Mouse (Mus musculus): ENCODE results near the gene Gm17349.

- TF ChIP-seq CTCF (IDR thresholded peaks at IDR 0.05; ENCODE audit: extremely low read depth, insufficient read depth, insufficient read length, insufficient replicate concordance) (no peak), POLR2A (IDR thresholded peaks at IDR 0.05; ENCODE audit: low read depth, low read length) (no peak)
Observed at GRCm38 (mm10) chr15:99726549-99726948, 21.3 kb upstream of the Gm17349 start.

Measured in spleen, adult 2 months (tissue).